Mouse (Mus musculus): ENCODE measurements around the gene Dgkd.

DNA sequence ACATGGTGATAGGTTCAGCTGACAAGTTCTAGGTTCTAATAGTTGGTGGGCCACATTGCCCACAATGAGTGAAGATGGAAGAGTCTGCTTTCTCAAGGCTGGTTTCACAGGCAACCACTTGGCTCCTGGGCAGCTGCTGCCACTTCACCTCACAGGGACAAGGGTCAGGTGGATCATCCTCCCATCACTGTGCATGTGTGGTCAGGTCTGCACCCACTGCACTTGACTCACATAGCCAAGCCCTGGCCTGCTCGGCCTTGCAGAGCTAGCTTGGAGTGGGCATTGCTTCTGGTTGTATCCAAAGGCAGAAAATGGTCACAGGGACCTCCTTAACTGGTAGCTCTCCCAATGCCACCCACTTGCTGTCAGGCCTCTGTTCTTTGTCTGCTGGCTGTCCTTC is 88.7 kb downstream of the Dgkd start:
- TF ChIP-seq CTCF (conservative IDR thresholded peaks at IDR 0.05; ENCODE audit: insufficient read depth, insufficient read length, low read depth, low read length) (no peak), POLR2A (IDR thresholded peaks at IDR 0.05; ENCODE audit: low read depth, low read length) (no peak)
